Mouse (Mus musculus): ENCODE measurements around the gene Plb1.

DNA sequence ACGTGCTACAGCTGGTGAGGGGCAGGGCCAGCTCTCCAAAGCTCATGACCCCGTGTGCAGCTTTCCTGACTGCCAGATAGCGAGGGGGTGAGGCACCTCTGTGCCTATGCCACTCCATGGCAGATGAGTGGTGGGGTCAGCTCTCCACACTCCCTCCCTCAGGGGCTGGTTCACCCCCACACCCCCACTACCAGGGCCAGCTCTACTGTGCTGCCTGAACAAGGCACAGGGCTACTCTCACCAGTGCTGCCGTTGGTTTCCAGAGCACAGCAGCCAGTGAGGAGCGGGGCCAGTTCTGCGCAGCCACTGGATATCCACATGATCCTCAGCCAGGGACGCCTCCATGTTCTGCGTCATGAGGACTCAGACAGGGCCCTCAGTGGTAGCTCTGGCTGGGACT lies 15.0 kb upstream of the Plb1 start:
- TF ChIP-seq CTCF (IDR thresholded peaks at IDR 0.05; ENCODE audit: borderline replicate concordance, control insufficient read depth, extremely low read depth, insufficient read depth, low read length, poor library complexity) (no peak), POLR2A (IDR thresholded peaks at IDR 0.05; ENCODE audit: control insufficient read depth, extremely low read depth, insufficient read depth, low read length, poor library complexity) (no peak)
